Mouse (Mus musculus): Measurements from ENCODE around the gene Tle3.

Tle3 gene

DNA sequence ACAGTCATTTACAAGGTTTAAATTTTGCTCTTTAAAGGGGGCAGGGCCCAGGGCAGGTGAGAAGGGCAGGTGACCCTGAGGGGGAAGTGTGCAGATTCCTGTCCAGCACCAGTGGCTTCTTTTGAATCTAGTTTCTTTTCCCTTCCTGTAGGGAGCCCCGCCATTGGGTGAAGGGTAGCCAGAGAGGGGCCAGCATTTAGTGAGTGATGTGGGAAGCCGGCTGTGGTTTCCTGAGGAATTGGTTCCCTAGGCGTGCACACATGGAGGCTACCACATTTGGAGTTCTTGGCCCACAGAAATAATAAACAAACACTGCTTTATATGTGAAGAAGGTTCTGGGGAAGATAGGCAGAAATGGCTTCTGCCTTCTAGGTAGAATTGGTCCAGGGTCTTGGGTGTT lies 4.5 kb downstream of the Tle3 start:
- no peak for DNase-seq (ENCODE audit: low read depth)

DNA sequence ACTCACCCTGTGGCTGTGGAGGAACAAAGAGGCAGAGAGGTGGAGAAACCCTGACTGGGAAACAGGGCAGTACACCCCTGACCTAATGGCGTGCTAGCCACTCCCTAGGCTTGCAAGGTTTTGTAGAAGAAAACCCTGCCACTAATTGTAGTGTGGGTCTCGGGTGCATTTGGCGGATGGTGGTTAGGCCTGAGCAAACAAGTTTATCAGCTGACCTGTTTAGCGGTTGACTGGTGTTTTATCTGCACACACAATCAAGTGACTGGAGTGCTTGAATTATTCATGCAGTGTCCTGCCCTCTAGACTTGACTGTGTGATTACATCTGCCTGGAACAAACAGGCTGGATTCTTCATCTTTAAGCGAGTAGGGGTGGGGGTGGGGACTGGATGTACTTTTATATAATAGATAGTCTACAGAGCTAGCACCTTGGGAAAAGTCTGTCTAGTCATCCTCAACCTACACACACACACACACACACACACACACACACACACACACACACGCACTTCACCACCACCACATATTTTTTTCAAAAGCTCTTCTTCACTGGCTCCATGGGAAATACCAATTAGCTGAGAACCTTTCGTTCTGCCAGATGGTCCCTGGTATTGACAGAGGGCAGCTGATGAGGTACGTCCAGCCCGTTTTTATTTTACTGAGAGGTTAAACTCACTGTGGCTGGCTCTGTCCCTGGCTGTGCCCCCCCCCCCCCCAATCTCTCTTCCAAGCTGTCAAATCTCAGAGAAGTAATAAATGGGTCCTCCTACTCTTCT lies 5.7 kb downstream of the Tle3 start:
- DNase-seq (ENCODE audit: low read depth) = no peak

DNA sequence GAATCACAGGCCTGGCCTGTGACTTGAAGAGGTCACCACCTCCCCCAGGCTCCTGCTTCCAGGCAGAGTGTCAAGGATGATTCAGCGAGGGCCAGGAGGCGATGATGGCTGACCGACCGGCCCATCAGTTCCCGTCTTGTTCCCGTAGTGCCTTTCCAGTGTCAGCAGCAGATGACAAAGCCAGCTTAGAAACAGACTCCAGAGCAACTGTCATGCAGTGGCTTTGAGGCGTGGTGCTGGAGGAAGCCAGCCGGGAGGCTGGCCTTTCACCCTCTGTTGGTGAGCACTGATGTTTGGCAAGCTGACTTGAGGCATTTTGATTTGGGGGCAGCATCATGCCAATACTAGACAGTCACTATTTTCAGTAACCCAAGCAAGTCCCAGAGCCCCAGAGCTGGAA lies 6.3 kb downstream of the Tle3 start:
- no peak for DNase-seq (ENCODE audit: low read depth)

DNA sequence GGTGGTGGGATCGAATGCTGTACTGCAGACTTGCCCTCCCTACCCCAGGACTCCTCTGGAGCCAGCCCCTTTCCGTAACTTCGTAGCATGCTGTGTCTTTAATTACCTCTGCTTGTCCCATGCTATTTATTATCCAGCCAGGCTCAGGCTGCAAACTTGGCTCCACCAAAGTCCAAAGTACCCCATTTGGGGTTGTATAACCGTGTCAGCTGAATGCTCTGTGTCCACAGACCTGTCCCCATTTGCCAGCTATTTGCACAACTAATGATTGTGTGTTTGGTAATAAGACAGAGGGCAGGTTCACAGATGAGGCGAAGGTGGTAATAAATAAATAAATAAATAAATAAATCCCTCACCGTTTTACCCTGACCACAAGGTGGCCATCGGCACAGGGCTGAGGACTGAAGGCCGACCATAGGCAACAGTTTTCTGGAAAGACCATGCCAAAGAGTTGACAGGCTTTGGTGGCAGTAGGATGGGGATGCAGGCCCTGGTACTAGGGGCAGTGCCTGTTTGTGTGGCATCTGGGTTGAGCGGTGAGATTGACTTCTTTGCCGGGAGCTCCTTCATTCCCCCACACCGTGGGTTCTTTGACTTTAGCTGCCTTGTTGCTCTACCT lies 7.0 kb downstream of the Tle3 start:
- no peak for DNase-seq (ENCODE audit: low read depth)

DNA sequence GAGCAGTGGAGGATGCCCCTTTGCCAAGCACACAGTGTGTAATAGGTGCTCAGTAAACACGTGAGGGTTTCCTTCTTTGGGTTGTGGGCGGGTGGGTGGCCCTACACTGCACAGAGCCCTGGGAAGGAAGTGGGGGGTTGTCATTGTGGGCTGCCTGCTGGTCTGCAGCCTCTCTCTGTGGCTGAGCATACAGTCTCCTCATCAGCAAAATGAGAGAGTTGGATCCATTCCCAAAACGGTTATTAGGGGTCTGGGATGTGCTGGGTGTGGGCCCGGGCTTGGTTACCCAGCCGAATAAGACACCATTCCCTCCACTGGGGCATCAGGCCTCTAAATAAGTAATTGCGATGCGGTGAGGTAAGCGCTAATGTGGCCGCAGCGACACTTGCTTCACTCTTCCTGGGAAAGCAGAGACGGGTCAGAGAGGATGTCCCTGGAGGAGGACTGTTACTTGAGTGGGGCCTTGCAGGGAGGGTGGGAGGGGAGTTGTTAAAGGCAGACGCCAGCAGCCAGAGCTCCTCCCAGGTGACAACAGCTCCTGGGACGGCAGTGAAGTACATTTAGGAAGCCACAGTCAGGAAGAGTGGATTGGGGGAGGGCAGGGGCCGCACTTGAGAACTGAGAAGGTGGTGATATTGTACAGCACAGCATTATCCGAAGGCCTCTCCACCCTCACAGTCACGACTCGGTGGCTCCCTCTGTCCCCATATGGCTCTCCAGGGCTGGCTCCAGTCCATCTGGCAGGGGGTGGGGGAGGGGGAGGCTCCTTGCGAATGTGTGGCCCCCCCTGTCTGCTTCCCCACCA lies 8.3 kb downstream of the Tle3 start:
- DNase-seq (ENCODE audit: low read depth) = no peak

DNA sequence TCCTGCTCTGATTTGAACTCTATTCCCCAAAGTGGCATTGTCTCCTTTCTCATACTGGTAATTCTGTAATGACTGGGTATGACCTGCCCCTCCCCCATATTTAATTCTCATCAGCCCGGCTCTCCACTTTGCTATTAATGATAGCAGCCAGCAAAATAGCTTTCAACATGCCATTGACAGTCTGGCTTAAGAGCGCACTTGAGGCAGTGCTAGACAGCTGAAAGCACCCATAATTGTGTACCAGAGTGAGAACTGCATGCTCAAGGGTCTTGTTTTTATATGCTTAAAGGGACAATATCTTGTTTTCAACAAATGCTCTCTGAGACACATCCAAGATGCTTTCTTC lies 8.9 kb downstream of the Tle3 start:
- no peak for DNase-seq (ENCODE audit: low read depth)

DNA sequence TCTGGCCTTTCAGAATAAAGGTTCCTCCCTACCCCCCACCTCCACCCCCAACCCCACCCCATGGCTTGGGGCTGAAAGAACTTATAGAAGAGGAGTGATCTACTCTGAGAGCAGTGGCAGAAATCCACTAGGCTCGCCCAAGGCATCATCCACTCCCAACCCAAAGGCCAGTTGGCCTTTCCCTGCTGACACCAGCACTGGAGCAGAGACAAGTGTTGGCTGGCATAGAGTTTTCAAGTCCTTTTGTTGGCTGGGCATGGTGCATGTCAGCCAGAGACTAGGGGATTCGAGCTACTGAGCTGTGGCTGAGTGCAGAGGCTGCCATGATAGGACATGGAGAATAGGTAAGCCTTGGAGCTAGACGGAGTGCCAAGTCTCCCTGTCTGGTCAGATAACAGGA lies 9.3 kb downstream of the Tle3 start:
- DNase-seq (ENCODE audit: low read depth) = no peak

DNA sequence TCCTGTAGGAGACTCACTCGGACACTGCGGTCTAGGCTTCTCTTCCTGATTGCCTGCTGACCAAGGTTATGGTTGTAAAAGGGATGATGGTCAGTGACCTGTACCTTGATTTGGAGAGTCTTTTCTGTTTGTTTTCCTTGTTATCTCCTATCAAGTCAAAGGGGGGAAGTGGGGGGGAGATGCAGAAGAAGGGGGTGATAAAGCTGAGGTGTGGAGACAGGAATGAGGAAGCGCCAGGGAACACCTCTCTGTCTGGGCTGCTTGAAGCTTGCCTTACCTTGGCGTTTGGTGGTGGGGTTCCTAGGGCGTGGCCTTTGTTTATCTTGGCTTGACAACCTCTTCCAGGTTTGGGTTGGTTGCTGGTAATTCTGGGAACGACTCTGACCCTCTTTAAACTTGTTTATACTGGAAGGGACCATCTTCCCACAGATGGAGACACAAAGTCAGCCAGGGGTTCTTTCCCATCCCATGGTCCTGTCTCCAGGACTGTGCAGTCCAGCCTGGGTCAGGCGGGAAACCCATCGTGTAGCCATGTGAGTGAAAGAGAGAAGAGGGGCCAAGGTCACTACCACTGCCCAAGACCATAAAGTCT lies 10.5 kb downstream of the Tle3 start:
- DNase-seq (ENCODE audit: low read depth) = no peak

DNA sequence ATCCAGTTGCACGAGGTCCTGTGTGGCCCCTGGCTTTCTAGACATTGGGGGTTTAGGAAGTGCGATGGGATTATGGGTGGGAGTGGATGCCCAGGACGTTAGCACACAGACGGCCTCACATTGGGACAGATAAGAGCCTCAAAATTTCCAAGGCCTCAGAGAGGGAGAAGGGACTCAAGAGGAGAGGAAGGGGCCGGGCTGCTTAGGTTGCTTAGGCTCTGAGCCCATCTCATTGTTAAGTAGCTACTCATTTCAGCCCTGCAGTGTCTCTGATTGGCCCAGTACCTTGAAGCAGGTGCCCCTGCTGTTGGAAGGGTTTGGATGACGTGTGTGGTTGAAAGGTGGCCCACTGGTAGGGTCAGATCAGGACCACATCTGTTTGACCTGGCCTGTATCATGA lies 11.9 kb downstream of the Tle3 start:
- no peak for DNase-seq (ENCODE audit: low read depth)

DNA sequence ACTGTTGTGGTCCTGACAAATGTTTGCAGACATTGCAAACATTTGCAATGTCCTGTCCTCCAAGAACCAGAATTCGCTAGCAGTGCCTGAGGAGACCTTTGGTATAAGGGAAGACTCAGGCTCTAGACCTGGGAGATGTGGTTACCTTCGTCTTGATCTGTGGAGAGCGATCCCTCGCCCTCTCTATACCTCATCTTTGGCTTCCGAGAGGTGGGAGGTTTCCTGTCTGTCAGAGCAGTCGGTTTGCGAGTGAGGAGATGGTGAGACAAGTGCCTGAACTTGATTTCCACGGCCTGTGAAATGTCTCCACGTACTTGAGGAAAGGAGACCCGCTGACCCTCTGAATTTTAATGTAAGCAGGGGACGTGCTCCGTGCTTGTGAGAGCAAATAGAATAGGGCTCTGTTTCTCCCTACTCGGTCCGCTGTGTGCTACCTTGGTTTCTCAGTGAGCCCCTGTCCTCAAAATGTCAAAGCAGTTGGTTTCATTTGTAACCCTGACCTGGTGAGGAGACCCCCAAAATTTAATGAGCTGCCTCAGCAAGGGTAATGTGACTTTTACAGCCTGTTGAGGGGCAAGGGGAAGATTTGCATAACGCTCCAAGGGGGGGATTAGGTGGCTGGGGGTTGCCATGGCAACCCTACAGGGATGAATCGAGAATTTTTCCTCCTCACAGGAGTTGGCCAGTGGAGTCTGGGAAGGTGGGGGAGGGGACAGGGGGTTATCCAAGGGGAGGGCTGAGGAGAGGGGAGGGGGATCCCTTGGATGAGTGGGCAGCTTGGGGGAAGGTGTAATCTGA lies 12.7 kb downstream of the Tle3 start:
- DNase-seq (ENCODE audit: low read depth) = no peak

DNA sequence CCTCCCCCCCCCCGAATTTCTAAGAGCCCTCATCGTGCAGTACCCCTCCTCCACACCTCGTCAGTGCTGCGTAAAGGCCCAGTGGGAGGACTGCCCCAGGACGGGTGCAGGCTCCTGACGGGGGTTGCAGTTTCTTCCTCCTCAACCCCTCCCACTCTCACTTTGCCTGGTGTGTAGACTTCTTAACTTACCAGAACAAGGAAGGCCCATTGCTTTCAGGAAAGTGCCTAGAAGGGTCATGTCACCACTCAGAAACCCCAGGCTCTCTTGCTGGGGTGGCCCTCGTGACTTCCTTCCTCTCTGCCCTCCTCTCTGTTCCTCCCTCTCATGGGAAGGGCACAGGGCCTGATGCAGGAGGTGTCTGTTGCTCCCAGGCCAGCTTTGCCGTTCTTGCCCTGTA lies 13.6 kb downstream of the Tle3 start:
- DNase-seq (ENCODE audit: low read depth) = no peak

DNA sequence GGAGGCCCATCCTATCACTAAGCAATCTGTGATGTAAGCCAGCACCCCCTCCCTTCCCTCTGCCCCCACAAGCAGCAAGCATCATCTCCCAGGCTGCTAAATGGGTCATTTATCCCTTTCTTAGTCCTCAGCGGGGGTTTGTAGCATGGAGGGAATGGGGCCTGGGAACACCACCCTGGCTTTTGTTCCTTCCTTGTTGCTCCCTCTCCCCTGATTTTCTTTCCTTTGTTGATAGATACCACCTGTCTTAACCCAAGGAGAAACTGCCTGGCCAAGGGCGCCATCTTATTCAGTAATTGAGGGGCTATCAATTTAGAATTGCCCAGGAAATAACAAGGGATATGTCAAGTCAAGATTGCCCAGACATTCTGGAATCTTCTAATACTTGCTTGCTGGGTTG lies 14.1 kb downstream of the Tle3 start:
- no peak for DNase-seq (ENCODE audit: low read depth)

DNA sequence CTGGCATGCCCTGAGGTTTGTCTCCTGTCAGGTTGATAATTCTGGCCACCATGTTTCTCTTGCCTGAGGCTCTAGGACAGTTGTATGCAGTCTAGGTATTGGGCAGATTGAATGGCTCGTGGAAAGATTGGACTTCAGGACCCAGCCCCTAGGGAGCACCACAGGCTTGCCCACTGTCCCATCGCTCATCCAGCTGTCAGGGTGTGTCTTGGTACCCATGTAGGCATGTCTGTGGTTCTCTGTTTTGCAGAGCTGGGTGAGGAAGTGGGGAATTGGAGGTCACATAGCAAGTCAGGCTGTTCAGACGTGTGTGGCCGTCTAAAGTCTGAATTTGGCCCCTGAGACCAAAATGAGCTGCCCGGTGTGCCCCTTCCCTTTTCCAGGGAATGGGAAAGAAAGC lies 15.6 kb downstream of the Tle3 start:
- no peak for DNase-seq (ENCODE audit: low read depth)

DNA sequence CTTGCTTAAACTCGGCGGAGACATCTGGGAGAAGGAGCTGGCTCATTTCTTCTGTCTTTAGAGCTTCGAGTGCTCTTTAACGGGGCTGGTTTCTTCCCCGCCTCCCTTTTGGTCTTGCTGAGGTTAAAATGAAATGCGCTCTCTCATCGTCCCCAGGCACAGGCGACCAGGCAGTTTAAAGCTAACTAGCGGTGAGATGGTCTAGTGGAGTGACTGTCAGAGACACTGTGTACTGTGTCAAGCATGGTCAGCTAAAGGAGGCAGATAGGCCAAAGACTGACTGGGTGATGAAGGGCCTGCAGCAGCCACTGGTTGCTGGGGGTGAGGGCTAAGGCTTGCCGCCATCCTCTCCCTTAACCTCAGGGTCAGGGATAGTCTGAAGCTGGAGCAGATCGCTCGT lies 16.0 kb downstream of the Tle3 start:
- DNase-seq (ENCODE audit: low read depth) = no peak

DNA sequence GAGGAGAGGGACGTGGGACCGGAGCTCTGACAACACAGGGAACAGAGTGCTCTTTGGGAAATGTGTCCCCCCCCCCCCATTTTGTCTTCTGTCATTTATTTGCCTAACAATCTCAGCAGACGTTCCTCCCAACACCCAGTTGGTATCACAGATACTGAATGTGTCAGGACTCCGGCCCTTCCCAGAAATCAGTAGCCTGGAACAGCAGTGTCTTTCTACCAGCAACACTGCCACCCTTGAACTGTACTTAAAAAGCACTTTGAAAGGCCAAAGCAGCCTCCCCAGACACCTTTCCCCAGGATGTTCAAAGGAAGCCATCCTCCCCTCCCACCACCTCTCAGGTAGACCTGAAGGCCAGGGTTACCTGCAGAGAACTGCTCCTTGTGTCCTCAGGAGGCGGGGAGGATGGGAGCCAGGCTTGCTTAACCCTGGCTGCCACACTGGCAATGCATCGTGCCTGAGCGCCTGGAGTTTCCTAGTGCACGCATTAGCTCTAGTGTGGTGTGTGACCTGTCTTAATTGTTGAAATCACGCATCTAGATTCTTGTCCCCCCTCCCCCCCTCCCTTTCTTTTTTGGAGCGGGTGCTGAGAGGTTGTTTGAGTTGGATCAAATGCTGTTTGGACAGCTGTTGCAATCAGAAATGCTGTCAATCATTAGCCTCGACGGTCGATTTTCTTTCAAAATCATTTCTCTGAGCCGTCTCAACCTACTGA lies 16.7 kb downstream of the Tle3 start:
- no peak for DNase-seq (ENCODE audit: low read depth)

DNA sequence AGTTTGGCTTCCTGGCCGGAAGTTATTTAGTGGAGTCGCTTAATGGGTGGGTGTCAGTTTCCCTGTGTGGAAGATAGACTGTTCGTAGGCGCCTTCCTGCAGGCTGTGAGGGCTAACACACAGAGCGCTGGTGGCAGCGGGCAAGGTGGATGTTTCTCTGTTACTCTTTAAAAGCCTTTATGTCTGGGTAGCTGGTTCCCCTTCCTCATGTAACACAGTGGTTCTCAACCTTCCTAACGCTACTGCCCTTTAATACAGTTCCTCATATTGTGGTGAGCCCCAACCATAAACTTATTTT lies 17.2 kb downstream of the Tle3 start:
- no peak for DNase-seq (ENCODE audit: low read depth)

DNA sequence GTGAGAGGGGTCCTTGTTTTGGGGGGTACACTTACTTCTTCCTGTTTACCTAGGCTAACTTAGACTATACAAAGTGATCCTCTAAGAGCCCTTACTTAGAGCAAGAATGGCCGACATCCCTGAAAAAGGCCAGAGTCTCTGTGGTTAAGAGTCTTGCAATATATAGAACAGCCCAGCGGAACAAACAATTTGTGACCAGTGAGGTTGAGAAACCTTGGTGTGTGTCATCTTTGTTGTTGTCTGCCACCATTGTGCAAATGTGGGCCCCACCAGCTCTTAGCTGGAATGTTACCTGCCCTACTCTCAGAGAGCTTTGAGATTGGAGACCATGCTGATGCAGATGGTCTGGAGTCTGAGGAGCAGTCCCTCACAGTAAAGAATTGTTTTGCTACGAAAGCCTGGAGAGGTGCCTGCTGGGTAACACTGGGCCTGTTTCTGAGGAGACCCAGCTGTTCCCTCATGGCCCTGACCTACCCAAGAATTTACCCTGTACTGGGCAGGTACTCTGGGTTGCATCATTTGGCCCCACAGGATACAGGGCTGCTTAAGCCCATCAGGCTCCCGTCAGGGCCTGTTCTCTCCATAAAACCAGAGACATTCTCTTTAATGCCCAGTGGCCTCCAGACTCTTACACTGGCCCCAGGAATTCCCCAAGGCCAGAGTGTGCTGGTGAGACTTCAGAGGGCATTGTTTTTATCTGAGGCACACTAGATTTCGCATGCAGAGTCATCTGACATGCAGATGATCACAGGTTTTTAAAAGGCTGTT lies 19.6 kb downstream of the Tle3 start:
- no peak for DNase-seq (ENCODE audit: low read depth)

DNA sequence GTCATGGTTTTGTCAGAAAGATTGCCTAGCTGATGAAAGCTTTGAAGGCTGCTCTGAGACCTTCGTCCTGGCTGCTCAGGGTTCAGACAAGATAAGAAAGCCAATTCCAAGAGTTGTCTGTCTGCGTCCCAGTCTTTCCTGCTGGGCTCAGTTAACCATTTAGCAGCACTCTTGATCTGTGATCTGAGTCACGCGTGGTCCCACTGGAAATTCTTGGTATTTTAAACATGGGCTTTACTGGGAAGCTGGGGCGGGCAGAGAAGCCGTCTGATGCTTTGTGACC lies 20.1 kb downstream of the Tle3 start:
- no peak for DNase-seq (ENCODE audit: low read depth)

DNA sequence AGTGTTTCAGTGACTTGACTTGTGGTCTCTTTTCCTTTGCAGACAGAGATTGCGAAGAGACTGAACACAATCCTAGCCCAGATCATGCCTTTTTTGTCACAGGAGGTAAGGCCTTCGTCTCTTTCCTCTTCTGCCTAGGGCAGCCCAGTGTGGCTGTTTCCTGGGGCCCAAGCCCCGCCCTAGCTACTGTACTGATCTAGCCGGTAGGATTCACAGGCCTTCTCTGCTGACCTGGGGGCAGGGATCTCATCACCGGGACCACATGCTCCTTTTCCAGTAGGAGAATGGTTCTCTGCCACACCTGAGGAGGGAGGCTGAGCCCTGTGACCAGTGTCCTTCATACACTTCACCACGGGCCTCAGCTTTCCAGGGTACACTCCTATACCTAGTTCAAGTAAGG lies 21.0 kb downstream of the Tle3 start:
- DNase-seq (ENCODE audit: low read depth) = no peak

DNA sequence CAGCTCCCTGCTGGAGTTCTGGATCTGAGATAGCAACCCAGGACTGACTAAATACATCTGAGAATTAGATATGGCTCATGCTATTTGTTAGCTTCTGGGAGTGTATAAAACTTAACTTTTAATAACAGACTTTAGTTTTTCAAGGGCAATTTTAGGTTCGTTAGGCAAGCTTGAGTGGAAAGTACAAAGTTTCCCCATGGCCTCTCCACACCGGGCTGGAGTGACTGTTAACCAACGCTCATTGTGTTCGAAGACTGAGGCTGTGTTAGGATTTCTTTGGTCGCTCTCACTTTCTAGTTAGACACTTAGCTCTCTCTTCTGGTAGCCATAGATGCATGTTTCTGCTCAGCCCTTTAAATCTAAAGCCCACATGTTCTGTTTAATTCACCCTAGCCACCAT lies 21.7 kb downstream of the Tle3 start:
- DNase-seq (ENCODE audit: low read depth) = no peak

DNA sequence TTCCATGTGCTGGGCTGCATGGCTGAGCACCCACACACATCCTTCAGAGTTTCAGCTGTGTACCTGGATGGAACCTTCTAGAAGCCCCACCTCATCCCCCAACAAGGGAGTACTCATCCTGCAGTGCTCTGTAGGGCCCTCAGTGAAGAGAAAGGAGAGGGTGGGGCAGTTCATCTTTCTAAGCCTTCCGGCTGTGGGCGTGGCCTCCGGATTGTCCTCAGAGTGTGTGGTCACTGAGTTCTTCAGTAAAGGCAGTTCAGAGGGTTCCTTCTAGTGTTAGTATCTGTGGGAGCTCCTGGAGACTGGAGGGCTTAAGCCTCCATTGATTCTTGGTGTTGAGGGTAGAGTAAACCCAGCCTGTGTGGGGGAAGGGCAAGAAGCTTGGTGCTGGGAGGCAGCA lies 22.9 kb downstream of the Tle3 start:
- no peak for DNase-seq (ENCODE audit: low read depth)
